Mouse (Mus musculus): ENCODE measurements around the gene Foxn2. TPM values are rescaled to one million over a fixed set of nuclear protein-coding genes. Genes with fewer than 3 reads are reported as not detected.

Foxn2 gene
- polyA plus RNA-seq, 1 experiment from 2014 or later, result 11.5 TPM

DNA sequence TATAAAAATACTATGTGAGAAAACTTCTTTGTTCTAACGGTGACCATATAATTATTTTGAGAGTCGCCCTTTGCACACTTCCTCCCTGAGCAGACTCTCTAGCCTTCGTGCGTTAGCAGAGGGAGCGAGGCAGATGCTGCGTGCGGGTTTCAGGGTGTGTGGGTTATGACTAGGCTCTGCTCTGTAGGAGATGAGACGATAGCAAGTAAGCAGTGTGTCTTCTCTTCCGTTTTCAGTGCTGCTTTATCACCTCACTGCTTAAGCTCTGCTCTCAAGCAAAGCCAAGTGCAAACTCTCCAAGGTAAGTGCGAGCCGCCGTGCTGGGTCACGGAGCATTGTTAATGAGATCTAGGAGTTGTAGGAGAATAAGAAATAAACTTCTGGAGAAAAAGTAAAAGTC, 38.5 kb downstream of the Foxn2 start:
- no peak for ATAC-seq
- Histone ChIP-seq H3K4me2 (no peak overlapping the region), H3K4me3 (no peak overlapping the region), H3K27ac (no peak overlapping the region), H3K4me1 (no peaks in the 10 kb centered on the region), H3K9me3 (replicated peaks) (no peaks in the 10 kb centered on the region), H3K27me3 (no peaks in the 10 kb centered on the region), H3K9ac (no peak overlapping the region), H3K36me3 (ENCODE audit: poor library complexity, severe bottlenecking) (peaks cover 7% of the 10 kb centered on the region; the same call in 1 of the 2 replicates)
- 85% methylated on average over 13 of the region's 13 CpGs for WGBS

DNA sequence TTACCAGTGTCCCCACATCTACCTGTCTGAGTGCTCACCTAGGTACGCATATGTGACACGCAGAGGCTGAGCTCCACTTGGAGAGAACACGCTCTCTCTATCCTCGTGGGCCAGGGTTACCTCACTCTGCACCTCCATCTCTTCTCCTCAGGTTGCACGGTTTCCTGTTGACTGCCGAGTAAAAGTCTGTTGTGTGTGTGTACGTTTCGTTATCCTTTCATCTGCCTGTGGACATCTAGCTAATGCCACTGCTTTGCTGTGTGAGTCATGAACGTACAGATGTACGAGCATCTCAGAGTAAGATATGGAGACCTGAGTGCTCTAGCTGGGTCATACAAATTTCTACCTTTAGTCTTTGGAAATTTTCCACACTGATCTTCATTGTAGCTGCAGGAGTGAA, 39.9 kb downstream of the Foxn2 start:
- no peaks in the 10 kb centered on the region for H3K4me1 ChIP-seq
- no peak overlapping the region for H3K27ac ChIP-seq
- no peaks in the 10 kb centered on the region for H3K9me3 ChIP-seq (replicated peaks)
- no peak overlapping the region for H3K4me2 ChIP-seq
- ATAC-seq, result no peak
- H3K27me3 ChIP-seq, result no peaks in the 10 kb centered on the region
- 92% methylated on average over 10 of the region's 10 CpGs for WGBS
- no peak overlapping the region for H3K4me3 ChIP-seq
- H3K36me3 ChIP-seq (ENCODE audit: poor library complexity, severe bottlenecking), result peaks cover 7% of the 10 kb centered on the region; the same call in 1 of the 2 replicates
- H3K9ac ChIP-seq, result no peak overlapping the region

DNA sequence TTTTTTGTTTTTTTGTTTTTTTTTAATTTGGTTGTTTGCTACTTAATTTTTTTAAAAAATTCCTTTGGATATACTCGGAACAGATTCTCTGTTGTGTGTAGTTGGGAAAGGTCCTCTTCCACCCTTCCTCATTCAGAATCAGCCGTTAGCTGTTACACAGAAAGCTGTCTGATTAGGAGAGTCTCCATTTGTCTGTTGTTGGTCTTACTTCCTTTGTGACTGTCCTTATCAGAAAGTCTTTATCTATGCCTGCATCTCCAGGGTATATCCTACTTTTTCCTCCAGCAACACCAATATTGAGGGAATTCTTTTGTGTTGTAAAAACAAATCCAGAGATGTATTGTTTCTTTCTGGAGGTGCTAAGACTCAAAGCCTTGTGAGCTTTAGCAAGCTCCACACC, 40.6 kb downstream of the Foxn2 start:
- WGBS, result 89% methylated on average over 2 of the region's 2 CpGs
- H3K27ac ChIP-seq, result no peak overlapping the region

DNA sequence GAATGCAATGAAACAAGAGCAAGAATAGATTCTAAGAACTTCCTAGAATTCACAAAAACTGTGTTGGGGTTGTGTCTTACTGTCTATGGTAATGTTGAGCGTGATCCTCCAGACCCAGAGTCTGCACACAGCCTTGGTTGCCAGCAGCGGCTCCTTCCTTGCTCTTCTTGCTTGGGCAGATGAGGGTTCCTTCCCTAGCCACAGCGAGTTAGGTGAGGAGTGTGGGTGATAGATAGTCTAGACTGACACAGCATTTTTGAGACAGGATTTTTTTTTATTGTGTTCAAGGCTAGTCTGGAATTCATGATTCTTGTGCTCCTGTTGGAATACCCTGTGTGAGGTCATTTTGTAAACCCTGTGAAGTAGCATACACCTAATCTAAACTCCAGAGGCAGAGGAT, 41.1 kb downstream of the Foxn2 start:
- WGBS, result 93% methylated on average over 3 of the region's 3 CpGs
- H3K9me3 ChIP-seq (replicated peaks), result no peaks in the 10 kb centered on the region
- H3K4me2 ChIP-seq, result no peak overlapping the region

More for the DNA sequence above, 40.6 kb downstream of the Foxn2 start:
- H3K9ac ChIP-seq, result no peak overlapping the region
- ATAC-seq, result no peak
- peaks cover 7% of the 10 kb centered on the region; the same call in 1 of the 2 replicates for H3K36me3 ChIP-seq (ENCODE audit: poor library complexity, severe bottlenecking)
- no peaks in the 10 kb centered on the region for H3K9me3 ChIP-seq (replicated peaks)
- no peak overlapping the region for H3K4me3 ChIP-seq
- H3K27me3 ChIP-seq, result no peaks in the 10 kb centered on the region
- H3K4me1 ChIP-seq, result no peaks in the 10 kb centered on the region
- H3K4me2 ChIP-seq, result no peak overlapping the region

DNA sequence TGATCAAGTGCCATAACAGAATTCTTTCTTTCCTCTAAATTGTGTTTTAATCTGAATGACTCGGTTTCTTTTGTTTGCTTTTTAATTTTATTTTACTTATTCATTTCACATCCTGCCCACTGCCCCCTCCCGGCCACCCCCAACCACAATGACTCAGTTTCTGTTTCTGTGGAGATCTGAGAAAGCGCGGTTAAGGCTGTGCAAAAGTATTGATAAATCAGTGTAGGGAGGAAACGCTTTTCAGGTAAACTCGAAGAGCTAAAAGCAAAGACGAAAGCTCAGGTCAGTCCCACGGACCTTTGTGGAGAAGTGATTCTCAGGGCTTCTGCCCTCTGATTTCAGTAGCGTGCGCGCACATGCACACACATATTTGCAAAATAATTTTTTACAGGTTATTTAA, 44.0 kb downstream of the Foxn2 start:
- Histone ChIP-seq H3K4me1 (no peaks in the 10 kb centered on the region), H3K4me3 (no peak overlapping the region), H3K4me2 (no peak overlapping the region), H3K27ac (no peak overlapping the region), H3K27me3 (no peaks in the 10 kb centered on the region), H3K36me3 (ENCODE audit: poor library complexity, severe bottlenecking) (peaks cover 7% of the 10 kb centered on the region), H3K9ac (no peak overlapping the region), H3K9me3 (replicated peaks) (no peaks in the 10 kb centered on the region)
- ATAC-seq, result no peak
- WGBS, result 94% methylated on average over 11 of the region's 11 CpGs

More for the DNA sequence above, 41.1 kb downstream of the Foxn2 start:
- Histone ChIP-seq H3K27ac (no peak overlapping the region), H3K4me3 (no peak overlapping the region), H3K36me3 (ENCODE audit: poor library complexity, severe bottlenecking) (peaks cover 11% of the 10 kb centered on the region), H3K9ac (no peak overlapping the region), H3K27me3 (no peaks in the 10 kb centered on the region), H3K4me1 (no peaks in the 10 kb centered on the region)
- ATAC-seq, result no peak

DNA sequence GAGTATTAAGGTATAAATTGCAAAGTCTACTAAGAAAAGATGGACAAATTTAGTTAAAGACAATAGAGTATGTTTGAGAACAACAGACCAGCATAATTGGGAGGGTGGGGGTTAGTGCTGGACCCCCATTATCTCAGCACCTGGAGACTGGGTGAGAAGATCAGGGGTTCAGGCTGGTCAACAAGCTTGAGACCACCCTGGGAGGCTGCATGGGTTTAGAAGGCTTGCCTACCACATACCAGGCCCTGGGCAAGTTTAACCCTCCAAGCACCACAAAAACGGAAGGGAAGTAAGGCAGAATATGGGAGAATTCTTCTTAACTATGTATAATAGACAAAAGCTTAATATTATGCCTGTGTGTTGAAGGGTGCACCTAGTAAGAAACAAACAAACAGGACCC, 44.4 kb downstream of the Foxn2 start:
- no peak overlapping the region for H3K27ac ChIP-seq
- no peaks in the 10 kb centered on the region for H3K4me1 ChIP-seq
- WGBS, result 73% methylated on average over 1 of the region's 1 CpGs
- ATAC-seq, result no peak
- H3K9ac ChIP-seq, result no peak overlapping the region
- H3K4me2 ChIP-seq, result no peak overlapping the region
- H3K4me3 ChIP-seq, result no peak overlapping the region
- H3K36me3 ChIP-seq (ENCODE audit: poor library complexity, severe bottlenecking), result peaks cover 7% of the 10 kb centered on the region
- no peaks in the 10 kb centered on the region for H3K27me3 ChIP-seq
- H3K9me3 ChIP-seq (replicated peaks), result no peaks in the 10 kb centered on the region

DNA sequence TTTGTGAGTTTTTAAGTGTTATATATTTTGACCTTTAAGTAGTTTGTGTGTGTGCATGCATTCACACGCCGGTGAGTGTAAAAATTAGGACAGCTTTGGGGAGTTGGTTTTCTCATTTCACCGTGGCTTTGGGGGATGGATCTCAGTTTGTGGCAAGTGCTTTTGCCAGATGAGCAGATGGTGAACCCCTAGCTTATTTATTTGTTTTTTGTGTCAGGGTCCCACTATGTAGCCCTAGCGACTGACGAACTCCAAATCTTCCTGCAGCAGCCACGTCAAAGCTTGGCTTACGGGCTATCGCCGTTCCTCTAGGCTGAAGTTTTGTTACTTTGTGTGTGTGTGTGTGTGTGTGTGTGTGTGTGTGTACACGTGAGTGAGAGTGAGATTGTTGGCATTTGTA, 50.0 kb downstream of the Foxn2 start:
- ATAC-seq, result no peak
- Histone ChIP-seq H3K9me3 (replicated peaks) (no peaks in the 10 kb centered on the region), H3K4me1 (peaks cover 23% of the 10 kb centered on the region), H3K36me3 (ENCODE audit: poor library complexity, severe bottlenecking) (peaks cover 19% of the 10 kb centered on the region), H3K4me2 (no peak overlapping the region), H3K4me3 (no peak overlapping the region), H3K9ac (no peak overlapping the region), H3K27ac (no peak overlapping the region), H3K27me3 (no peaks in the 10 kb centered on the region)
- 85% methylated on average over 10 of the region's 10 CpGs for WGBS

DNA sequence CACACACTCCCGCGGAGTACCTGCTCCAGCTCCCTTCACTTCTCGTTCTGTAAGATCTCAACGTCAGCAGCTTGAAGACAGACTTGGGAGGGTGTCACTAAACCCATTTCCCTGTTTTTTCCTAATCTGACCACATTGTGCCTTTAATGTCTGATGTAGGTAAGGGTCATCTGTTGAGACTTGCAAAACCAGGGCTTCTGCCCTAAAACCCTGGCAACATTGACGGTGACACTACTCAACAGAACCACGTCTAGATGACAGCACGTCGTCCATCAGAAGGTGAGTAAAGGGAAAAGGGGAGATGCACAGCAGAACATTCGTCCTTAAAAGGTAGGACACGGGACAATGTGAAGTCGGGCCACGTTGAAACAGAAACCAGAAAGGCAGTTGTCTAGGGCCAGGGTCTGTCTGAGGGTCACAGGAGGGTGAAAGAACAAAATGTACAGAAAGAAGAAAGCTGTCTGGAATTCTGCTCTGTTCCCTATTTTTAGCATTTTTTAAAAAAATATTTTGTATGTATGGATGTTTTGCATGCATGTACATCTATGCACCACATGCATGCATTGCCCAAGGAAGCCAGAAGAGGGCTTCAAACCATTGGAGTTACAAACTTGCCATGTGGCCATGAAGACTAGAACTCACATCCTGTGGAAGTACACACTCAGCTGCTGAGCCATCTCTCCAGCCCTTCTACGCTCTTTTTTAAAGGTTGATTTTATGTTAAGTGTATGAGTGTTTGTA, 51.0 kb downstream of the Foxn2 start:
- Histone ChIP-seq H3K27me3 (no peaks in the 10 kb centered on the region), H3K4me3 (no peak overlapping the region), H3K27ac (no peak overlapping the region), H3K4me1 (peaks cover 23% of the 10 kb centered on the region), H3K4me2 (no peak overlapping the region), H3K36me3 (ENCODE audit: poor library complexity, severe bottlenecking) (peaks cover 15% of the 10 kb centered on the region), H3K9me3 (replicated peaks) (no peaks in the 10 kb centered on the region), H3K9ac (no peak overlapping the region)
- 94% methylated on average over 13 of the region's 13 CpGs for WGBS
- no peak for ATAC-seq

DNA sequence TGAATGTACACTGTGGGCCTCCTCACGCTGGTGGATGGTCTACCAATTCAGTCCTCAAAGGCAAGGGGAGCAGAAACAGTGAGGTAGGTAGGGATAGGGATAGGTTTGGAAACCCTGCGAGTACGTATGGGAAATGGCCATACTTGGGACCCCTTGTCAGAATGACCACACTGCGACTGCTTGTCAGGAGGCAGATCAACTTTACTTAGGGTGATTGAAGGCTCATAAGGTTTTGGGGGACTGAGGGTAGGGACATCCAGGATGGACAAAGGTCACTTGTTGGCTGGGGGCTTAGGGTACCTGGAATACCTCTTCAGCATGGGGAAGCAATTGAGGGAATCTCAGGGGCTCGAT, 51.6 kb downstream of the Foxn2 start:
- H3K9ac ChIP-seq, result no peak overlapping the region
- H3K36me3 ChIP-seq (ENCODE audit: poor library complexity, severe bottlenecking), result peaks cover 12% of the 10 kb centered on the region; the same call in 1 of the 2 replicates
- 96% methylated on average over 5 of the region's 5 CpGs for WGBS
- no peaks in the 10 kb centered on the region for H3K27me3 ChIP-seq
- H3K4me1 ChIP-seq, result peaks cover 23% of the 10 kb centered on the region
- H3K9me3 ChIP-seq (replicated peaks), result no peaks in the 10 kb centered on the region
- no peak overlapping the region for H3K4me3 ChIP-seq
- ATAC-seq, result no peak
- H3K4me2 ChIP-seq, result no peak overlapping the region
- H3K27ac ChIP-seq, result no peak overlapping the region

DNA sequence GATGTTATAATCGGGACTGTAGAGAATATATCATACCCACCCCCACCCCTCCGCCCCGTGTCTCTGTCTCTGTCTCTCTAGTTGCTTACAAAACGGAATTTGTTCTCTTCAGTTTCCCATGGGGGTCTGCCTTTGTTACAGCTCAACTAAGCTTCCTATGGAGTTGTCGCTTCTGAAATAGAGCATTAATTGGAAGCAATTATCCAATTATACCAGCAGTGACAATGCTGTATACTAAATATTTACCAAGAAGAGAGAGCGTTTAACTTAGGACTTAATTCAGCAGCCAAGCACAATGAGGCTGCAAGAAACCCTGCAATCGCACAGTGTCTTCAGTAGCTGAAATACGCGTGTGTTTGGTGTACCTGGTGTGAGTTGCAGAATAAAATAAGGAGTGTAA, 53.0 kb downstream of the Foxn2 start:
- Histone ChIP-seq H3K4me2 (peak overlapping the region; percentile 50), H3K27me3 (no peaks in the 10 kb centered on the region), H3K9ac (peak overlapping the region; percentile 48; the same call in 1 of the 2 replicates), H3K27ac (peak overlapping the region; percentile 89), H3K9me3 (replicated peaks) (no peaks in the 10 kb centered on the region), H3K4me1 (peaks cover 23% of the 10 kb centered on the region), H3K36me3 (ENCODE audit: poor library complexity, severe bottlenecking) (peaks cover 12% of the 10 kb centered on the region; the same call in 1 of the 2 replicates), H3K4me3 (no peak overlapping the region)
- WGBS, result 13% methylated on average over 9 of the region's 9 CpGs
- peak; percentile 17 for ATAC-seq

DNA sequence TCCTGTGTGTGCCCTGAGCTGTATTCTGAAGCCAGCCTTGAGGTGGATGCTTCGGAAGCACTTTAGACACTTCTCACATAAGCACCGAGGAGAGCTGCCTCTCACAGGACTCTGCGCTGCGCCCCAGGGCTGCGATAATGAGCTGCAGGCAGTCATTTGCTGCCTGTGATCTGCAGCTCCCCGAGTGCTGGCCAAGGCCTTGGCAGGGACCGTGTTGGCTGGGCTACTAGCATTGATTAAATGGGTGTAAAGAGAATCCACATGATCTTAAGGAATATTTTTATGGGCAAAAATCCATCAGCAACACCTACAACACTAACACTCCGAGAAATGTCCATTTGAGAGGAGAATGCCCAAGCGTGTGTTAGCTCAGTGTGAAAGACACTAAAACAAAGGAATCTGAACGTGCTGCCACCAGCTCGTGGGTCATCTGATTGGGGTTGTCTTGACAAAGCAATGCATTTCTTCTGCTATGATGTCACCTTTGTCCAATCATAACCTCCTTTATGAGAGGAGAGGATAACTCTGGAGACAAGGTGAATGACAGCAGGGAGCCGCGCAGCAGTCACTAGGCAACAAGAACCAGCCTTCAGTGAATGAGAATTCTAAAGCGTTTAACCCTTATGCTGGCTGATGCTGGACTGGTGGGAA, 53.7 kb downstream of the Foxn2 start:
- Histone ChIP-seq H3K4me2 (peak overlapping the region; percentile 50), H3K9ac (peak overlapping the region; percentile 48), H3K4me3 (no peak overlapping the region), H3K9me3 (replicated peaks) (no peaks in the 10 kb centered on the region), H3K4me1 (peaks cover 23% of the 10 kb centered on the region), H3K27me3 (no peaks in the 10 kb centered on the region), H3K27ac (peak overlapping the region; percentile 89), H3K36me3 (ENCODE audit: poor library complexity, severe bottlenecking) (peaks cover 12% of the 10 kb centered on the region; the same call in 1 of the 2 replicates)
- ATAC-seq, result peak; percentile 93
- 12% methylated on average over 14 of the region's 14 CpGs for WGBS

DNA sequence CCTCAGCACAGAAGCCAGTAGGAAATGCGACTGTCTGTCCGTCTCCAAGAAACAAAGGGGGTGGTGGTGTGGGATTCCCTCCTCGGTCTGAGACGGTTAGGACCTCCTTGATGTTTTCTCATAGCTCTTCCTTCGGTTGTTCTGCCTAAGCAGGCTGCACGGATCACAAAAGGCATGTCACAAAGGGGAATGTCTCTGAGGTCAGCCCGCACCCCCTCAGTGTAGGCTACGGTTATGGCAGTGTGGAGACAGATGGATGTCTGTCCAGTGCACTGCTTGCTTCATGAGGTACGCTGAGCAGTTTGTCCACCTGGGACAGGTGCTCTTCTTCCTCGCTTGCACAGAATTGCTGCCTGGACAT, 54.2 kb downstream of the Foxn2 start:
- Histone ChIP-seq H3K9me3 (replicated peaks) (no peaks in the 10 kb centered on the region), H3K4me1 (peaks cover 23% of the 10 kb centered on the region), H3K27ac (peak overlapping the region; percentile 89), H3K4me2 (peak overlapping the region; percentile 50), H3K4me3 (no peak overlapping the region), H3K27me3 (no peaks in the 10 kb centered on the region), H3K9ac (peak overlapping the region; percentile 48), H3K36me3 (ENCODE audit: poor library complexity, severe bottlenecking) (peaks cover 12% of the 10 kb centered on the region; the same call in 1 of the 2 replicates)
- peak; percentile 46 for ATAC-seq
- 27% methylated on average over 10 of the region's 10 CpGs for WGBS

Measured in forebrain, embryonic 13.5 days (tissue).